In genomic region chr7:27048886-27049285, GRCm38 (mm10) we compare ENCODE assay signal across 9 mouse cellular contexts. TPM values are rescaled to one million over a fixed set of nuclear protein-coding genes. Genes with fewer than 3 reads are reported as not detected.
"Had no signal": no experiment of that assay in that cellular context is flagged by ENCODE, and none has a peak within 500 bp of the region (broad histone marks: within the 10 kb centered on the region; RNA-seq: fewer than 3 reads in every experiment).

No protein-coding gene starts in this region.

RNA-seq across cellular contexts. Expression of gene Cyp2a12, which starts 20.0 kb away (rescaled TPM):
- total RNA-seq: neutrophil, adult 5-6 weeks had no signal
- polyA plus RNA-seq: neural tube, embryonic 13.5 days; neural tube, embryonic 14.5 days; neural tube, embryonic 15.5 days; small intestine, adult 2 months; stomach, embryonic 14.5 days; thymus, adult 2 months; thymus, postnatal 0 days; urinary bladder, adult 2 months had no signal
